Mouse (Mus musculus): ENCODE data around the gene Vps8. TPM values are rescaled to one million over a fixed set of nuclear protein-coding genes. Genes with fewer than 3 reads are reported as not detected.

Vps8 gene
- polyA plus RNA-seq (2017; shearing (Covaris generic)) = 27.5 TPM

DNA sequence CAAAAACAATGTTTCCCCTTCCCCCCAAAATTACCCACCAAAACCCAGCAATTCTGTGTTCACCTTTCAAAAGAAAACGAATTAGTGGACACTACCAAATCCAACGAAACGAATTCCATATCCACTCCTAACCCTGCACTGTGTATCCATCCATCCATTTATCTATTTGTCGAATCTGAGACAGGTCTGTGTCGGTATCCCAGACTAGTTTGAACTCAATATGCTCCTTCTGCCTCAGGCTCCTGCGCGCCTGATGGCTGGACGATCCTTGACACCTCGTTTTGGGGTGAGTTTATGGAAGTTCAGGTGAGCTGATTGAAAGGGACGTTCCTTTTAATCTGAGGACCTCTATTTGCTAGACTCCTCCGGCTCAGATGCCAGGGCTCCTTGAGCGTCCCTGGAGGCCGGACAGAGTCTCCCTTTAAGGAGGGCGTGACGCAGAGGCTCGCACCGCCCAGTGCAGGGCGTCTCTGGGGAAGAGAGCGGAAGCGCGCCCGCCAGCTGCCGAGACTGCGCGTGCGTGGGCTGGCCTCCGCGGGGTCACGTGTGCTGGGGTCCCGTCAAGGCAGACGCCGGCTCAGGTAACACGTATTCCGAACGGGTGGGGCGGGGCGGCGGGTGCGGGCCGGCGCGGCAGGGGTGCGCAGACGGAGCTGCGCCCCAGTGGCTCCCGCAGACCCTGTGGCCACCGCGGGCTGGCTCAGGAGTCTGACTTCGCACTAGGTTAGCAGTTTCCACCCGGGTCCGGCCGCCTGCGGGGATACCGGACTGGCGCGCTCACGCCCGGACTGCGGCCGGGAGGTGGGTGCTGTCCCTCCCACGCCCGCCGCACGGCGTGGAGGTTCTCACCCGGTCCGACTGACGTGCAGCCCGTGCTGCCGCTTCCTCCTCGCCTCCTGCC is at the start of gene Vps8:
Gene Vps8, plus strand, starts transcription at position 474 of the 901 bp plus-strand sequence.

Other genes with a start within 250 kb of the Vps8 start
- not detected for gene Ephb3, start 218.4 kb upstream of the Vps8 start, polyA plus RNA-seq (2017; shearing (Covaris generic))

Data from activated CD4-positive, CD25-positive, alpha-beta regulatory T cell, adult 9 weeks (primary cell).